Mouse (Mus musculus) stomach, postnatal 0 days (tissue): ENCODE measurements around the gene Spc24. TPM values are rescaled to one million over a fixed set of nuclear protein-coding genes. Genes with fewer than 3 reads are reported as not detected.
A peak's percentile ranks its signal among the peaks of the same experiment; 100 is the strongest.

Experiments
- ATAC-seq: fragments of 200-750 bp; cut with Nextera tagmentation; 2 replicates; pipeline ENCODE4 v1.8.0; 2017; ENCODE audit not compliant: low FRiP score, low TSS enrichment
- DNase-seq: peaks from one replicate; pipeline ENCODE4 v3.0.0-alpha.2; 2016; ENCODE audit warnings: low spot score
- H3K27ac ChIP-seq: fragments of 300-500 bp; sonication (generic); replicated peaks from 2 replicates; pipeline ENCODE4 v1.5.1; 2014; ENCODE audit warnings: mild to moderate bottlenecking, control low read depth
- H3K27me3 ChIP-seq: fragments of 300-500 bp; sonication (generic); 2 replicates; pipeline ENCODE4 v1.6.1; 2014; ENCODE audit warnings: low read length; ENCODE audit not compliant: control insufficient read depth, insufficient read depth
- H3K36me3 ChIP-seq: fragments of 300-500 bp; sonication (generic); 2 replicates; pipeline ENCODE4 v1.6.1; 2014; ENCODE audit warnings: low read length, mixed read lengths; ENCODE audit not compliant: control insufficient read depth, insufficient read depth
- H3K4me1 ChIP-seq: fragments of 300-500 bp; sonication (generic); replicated peaks from 2 replicates; pipeline ENCODE4 v1.6.1; 2014; ENCODE audit warnings: antibody characterized with exemption; ENCODE audit not compliant: control insufficient read depth, insufficient read depth
- H3K4me2 ChIP-seq: fragments of 300-500 bp; sonication (generic); replicated peaks from 2 replicates; pipeline ENCODE4 v1.6.1; 2014; ENCODE audit warnings: low read depth, mild to moderate bottlenecking, control low read depth, moderate library complexity
- H3K4me3 ChIP-seq: fragments of 300-500 bp; sonication (generic); 2 replicates; pipeline ENCODE4 v1.5.1; 2014; ENCODE audit warnings: low read depth, low read length, control low read depth
- H3K9ac ChIP-seq: fragments of 300-500 bp; sonication (generic); 2 replicates; pipeline ENCODE4 v1.6.1; 2014; ENCODE audit warnings: mild to moderate bottlenecking, low read length, control low read depth, mixed read lengths
- H3K9me3 ChIP-seq: fragments of 300-500 bp; sonication (generic); 2 replicates; pipeline ENCODE4 v1.6.1; 2016; ENCODE audit warnings: low read length; ENCODE audit not compliant: control insufficient read depth
- CTCF ChIP-seq: IDR thresholded peaks from 2 replicates; pipeline ENCODE4 v1.5.1; 2016; ENCODE audit warnings: antibody characterized with exemption, low read depth, mild to moderate bottlenecking, moderate library complexity
- EP300 ChIP-seq: optimal IDR thresholded peaks from 2 replicates; pipeline ENCODE3; 2016; ENCODE audit warnings: antibody characterized with exemption
- WGBS: fragments of 180-500 bp; shearing (Covaris S2); extraction: QIAGEN DNeasy Blood & Tissue Kit; methylation state at CpG from one replicate; pipeline ENCODE4 v1.1.7; 2014; 5-methylcytosine and 5-hydroxymethylcytosine counted together
- polyA plus RNA-seq: library from polyadenylated mRNA; unstranded; fragments of >200 nt; fragmentation: Nextera tagmentation; extraction: Ambion mirVana; gene quantifications from 2 replicates; pipeline ENCODE4 v1.2.1, GENCODE M21; 2015

The Spc24 gene
- polyA plus RNA-seq, 1 experiment from 2014 or later, result 31.2 TPM

DNA sequence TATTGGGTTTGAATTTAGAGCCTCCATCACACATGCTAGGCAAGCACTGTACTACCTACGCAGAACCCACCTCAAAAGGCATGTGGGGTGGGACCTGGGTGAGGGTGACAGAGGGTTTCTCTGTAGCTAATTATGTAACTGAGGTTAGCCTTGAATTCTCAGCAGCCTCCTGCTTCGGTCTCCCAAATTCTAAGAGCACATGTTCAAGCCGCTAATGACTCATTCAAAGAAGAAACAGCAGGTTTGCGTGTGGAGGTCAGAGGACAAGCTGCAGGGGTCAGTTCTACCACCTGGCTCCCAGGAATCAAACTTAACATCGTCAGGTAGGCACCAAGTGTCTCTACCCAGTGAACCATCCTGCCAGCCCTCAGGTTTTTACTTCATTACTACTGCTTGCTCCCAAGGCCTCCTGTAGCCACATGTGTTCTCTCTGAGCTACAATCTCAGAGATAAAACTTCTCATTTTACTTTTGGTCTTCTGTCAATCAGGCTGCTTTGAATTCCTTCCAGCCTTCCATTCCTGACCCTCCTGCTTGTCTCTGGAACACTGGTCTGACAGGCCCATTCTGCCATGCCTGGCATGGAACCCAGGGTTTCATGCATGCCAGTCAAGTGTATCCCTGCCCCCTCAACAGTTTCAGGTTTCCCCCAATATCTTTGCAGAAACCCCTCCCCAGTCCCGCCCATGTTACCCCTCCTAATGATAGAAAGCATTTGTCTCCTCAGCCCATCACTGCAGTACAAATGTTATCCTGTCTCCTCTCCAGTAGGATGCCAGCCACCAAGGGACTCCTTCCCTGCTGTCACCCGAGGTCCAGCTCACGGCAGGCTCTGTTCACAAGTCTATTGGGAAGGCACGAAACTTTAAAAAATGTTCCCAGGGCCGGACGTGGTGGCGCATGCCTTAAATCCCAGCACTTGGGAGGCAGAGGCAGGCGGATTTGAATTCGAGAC lies 1.2 kb downstream of the Spc24 start:
- peak overlapping the region; percentile 78 for H3K4me3 ChIP-seq
- TF ChIP-seq EP300 (no peak), CTCF (no peak)
- H3K36me3 ChIP-seq, result no peaks in the 10 kb centered on the region
- whole genome bisulfite sequencing, result 57% methylated on average over 14 of the region's 14 CpGs
- no peak for ATAC-seq
- peak overlapping the region; percentile 96 for H3K4me2 ChIP-seq
- peak overlapping the region; percentile 27; the same call in 1 of the 2 replicates for H3K9ac ChIP-seq
- H3K27me3 ChIP-seq, result no peaks in the 10 kb centered on the region
- no peaks in the 10 kb centered on the region; the same call in 1 of the 2 replicates for H3K4me1 ChIP-seq
- no peak overlapping the region for H3K27ac ChIP-seq
- H3K9me3 ChIP-seq, result no peaks in the 10 kb centered on the region
- DNase-seq, result no peak

DNA sequence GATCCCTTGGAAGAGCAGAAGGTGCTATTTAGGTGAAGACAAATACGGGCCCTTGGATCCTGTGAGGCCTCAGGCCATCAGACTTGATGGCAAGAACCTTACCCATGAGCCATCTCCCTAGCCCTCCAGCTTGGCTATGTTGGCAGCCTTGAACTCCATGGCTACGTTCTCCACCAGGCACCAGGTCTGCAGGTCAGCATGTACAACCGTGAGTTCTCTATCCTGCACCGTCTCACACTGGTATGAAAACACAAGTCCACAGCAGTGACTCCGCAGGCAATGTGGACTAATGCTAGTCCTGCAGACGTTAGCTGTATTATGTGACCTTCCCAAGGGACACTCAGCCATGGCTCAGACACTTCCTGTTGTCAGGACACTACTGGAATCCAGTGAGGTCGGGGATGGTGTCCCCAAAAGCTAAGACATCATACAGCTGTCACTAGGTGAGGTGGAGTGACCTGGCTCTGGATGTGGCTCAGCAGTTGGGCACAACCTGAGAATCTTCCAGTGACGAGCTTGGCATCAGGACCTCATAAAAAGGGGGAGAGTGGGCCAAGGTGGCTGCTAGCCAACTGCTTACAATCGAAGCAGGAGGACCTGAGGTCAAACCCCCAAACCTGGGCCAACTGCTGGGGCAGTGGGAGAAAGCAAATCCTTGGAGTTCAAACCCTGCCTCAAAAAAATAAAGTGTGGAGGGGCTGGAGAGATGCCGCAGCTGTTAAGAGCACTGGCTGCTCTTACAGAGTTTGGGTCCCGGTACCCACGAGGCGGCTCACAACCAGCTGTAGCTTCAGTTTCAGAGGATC lies 5.4 kb downstream of the Spc24 start:
- Histone ChIP-seq H3K27ac (peak overlapping the region; percentile 36), H3K4me3 (no peak overlapping the region), H3K9me3 (no peaks in the 10 kb centered on the region), H3K27me3 (no peaks in the 10 kb centered on the region), H3K9ac (no peak overlapping the region), H3K4me2 (no peak overlapping the region), H3K36me3 (no peaks in the 10 kb centered on the region), H3K4me1 (peaks cover 3% of the 10 kb centered on the region; the same call in 1 of the 2 replicates)
- DNase-seq (no peak), ATAC-seq (no peak)
- 68% methylated on average over 13 of the region's 13 CpGs for WGBS
- TF ChIP-seq CTCF (no peak), EP300 (no peak)

DNA sequence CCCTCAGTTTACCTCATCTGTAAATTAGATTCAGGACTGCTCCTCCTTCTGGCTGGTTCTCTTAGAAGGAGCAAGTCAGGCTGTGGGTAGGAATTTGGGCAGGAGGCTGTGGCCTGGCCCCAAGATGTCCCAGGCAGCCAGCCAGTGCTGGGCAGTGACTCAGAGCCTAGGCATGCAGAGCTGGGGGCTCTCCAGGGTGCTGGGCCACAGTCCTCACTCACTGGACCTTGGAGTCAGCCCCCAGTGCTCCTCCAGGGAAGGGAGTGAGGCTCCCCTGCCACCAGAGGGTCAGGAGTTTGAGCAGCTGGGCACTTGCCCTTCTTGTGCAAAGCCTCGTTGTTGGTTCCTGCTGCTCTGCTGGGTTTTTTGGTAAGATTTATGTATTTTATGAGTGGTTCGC lies 6.1 kb downstream of the Spc24 start:
- peak; percentile 63; the same call in 1 of the 2 replicates for ATAC-seq
- Histone ChIP-seq H3K9me3 (no peaks in the 10 kb centered on the region), H3K4me1 (peaks cover 3% of the 10 kb centered on the region; the same call in 1 of the 2 replicates), H3K4me3 (no peak overlapping the region), H3K9ac (no peak overlapping the region), H3K4me2 (no peak overlapping the region), H3K27ac (peak overlapping the region; percentile 35), H3K27me3 (no peaks in the 10 kb centered on the region), H3K36me3 (peaks cover 5% of the 10 kb centered on the region; the same call in 1 of the 2 replicates)
- WGBS, result 44% methylated on average over 2 of the region's 2 CpGs
- no peak for TF ChIP-seq EP300
- TF ChIP-seq CTCF, result no peak
- peak; percentile 66 for DNase-seq

DNA sequence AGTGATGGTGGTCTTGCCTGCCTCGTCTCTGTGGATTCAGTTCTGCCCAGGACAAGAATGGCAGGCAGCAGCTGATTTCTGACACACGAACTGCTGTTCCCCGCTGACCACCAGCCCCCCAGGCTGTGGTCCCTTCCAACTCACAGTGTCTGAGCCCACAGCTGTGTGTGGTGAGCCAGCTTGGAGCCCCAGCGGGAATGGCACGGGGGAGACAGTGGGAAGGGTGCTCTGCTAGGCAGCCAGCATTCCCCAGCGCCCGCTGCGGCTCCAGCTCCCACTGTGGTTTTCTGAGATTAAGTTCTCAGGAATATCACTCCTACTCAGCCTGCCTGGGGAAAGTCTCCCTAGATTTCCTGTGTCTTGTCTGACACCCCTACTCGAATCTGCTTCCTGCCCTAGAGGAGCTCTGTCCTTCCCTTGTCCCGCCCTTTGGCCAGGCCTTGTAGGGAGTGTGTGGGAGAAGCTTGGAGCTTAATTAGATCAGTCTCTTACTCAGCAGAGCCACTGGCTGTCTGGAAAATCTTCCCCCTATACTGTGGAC lies 7.8 kb downstream of the Spc24 start:
- WGBS, result 41% methylated on average over 10 of the region's 10 CpGs
- no peak for TF ChIP-seq EP300
- TF ChIP-seq CTCF, result no peak
- Histone ChIP-seq H3K9me3 (no peaks in the 10 kb centered on the region), H3K9ac (peak overlapping the region; percentile 13; the same call in 1 of the 2 replicates), H3K36me3 (peaks cover 14% of the 10 kb centered on the region), H3K27me3 (no peaks in the 10 kb centered on the region), H3K4me1 (peaks cover 3% of the 10 kb centered on the region; the same call in 1 of the 2 replicates), H3K27ac (peak overlapping the region; percentile 81), H3K4me2 (no peak overlapping the region), H3K4me3 (no peak overlapping the region)
- DNase-seq (peak; percentile 51), ATAC-seq (peak; percentile 16; the same call in 1 of the 2 replicates)

DNA sequence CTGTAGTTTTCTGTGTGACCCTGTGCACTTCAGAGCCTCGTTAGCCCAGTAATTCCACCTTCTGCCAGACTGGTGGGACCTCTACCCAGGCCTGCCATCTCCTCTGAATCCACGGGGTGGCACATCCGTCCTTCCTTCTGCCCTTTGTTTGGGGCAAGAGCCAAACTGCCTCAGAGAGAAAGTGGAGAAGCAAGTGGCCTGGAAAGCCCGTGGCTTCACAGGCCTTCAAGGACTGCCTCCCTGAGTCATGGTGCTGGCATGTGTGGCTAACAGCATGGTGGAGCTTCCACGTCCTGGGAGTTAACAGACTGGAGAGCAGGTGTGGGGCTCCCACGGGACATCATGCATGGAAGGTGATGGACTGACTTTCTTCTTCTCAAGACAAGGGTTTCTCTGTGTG lies 8.8 kb downstream of the Spc24 start:
- Histone ChIP-seq H3K9me3 (no peaks in the 10 kb centered on the region), H3K27me3 (no peaks in the 10 kb centered on the region), H3K4me2 (no peak overlapping the region), H3K36me3 (peaks cover 23% of the 10 kb centered on the region), H3K4me1 (peaks cover 3% of the 10 kb centered on the region; the same call in 1 of the 2 replicates), H3K9ac (no peak overlapping the region), H3K4me3 (no peak overlapping the region), H3K27ac (no peak overlapping the region)
- peak; percentile 52 for DNase-seq
- TF ChIP-seq EP300 (no peak), CTCF (peak; percentile 64)
- 64% methylated on average over 6 of the region's 6 CpGs for WGBS
- ATAC-seq, result peak; percentile 19; the same call in 1 of the 2 replicates
